Mouse (Mus musculus) stomach, embryonic 14.5 days (tissue): ENCODE results near the gene Cnpy3. TPM values are rescaled to one million over a fixed set of nuclear protein-coding genes. Genes with fewer than 3 reads are reported as not detected.

ENCODE experiments used
- ATAC-seq: fragments of 200-750 bp; cut with Nextera tagmentation; 2 replicates; pipeline ENCODE4 v1.8.0; 2017; ENCODE audit warnings: low read depth, moderate TSS enrichment; ENCODE audit not compliant: insufficient number of reproducible peaks, insufficient read depth, low FRiP score
- H3K27ac ChIP-seq: fragments of 300-500 bp; sonication (generic); 2 replicates; pipeline ENCODE4 v1.5.1; 2014; ENCODE audit warnings: mild to moderate bottlenecking, low read length, moderate library complexity, mixed read lengths
- H3K27me3 ChIP-seq: fragments of 300-500 bp; sonication (generic); 2 replicates; pipeline ENCODE4 v1.6.1; 2014; ENCODE audit warnings: low read length, control low read depth, mixed read lengths; ENCODE audit not compliant: control insufficient read depth, insufficient read depth
- H3K36me3 ChIP-seq: fragments of 300-500 bp; sonication (generic); 2 replicates; pipeline ENCODE4 v1.6.1; 2014; ENCODE audit warnings: mild to moderate bottlenecking, control low read depth, low read length, moderate library complexity, mixed read lengths; ENCODE audit not compliant: control insufficient read depth, insufficient read depth
- H3K4me1 ChIP-seq: fragments of 300-500 bp; sonication (generic); 2 replicates; pipeline ENCODE4 v1.6.1; 2014; ENCODE audit warnings: low read length, control low read depth, mixed read lengths; ENCODE audit not compliant: control insufficient read depth, insufficient read depth
- H3K4me2 ChIP-seq: fragments of 300-500 bp; sonication (generic); replicated peaks from 2 replicates; pipeline ENCODE4 v1.6.1; 2014; ENCODE audit warnings: low read depth, low read length, control low read depth
- H3K4me3 ChIP-seq: fragments of 300-500 bp; sonication (generic); 2 replicates; pipeline ENCODE4 v1.5.1; 2014; ENCODE audit warnings: low read depth, low read length, control low read depth
- H3K9ac ChIP-seq: fragments of 300-500 bp; sonication (generic); replicated peaks from 2 replicates; pipeline ENCODE4 v1.6.1; 2014; ENCODE audit warnings: low read depth, mild to moderate bottlenecking, control low read depth, low read length, moderate library complexity, mixed read lengths
- H3K9me3 ChIP-seq: fragments of 300-500 bp; sonication (generic); 2 replicates; pipeline ENCODE4 v1.6.1; 2016; ENCODE audit warnings: low read depth, low read length, control low read depth; ENCODE audit not compliant: control insufficient read depth
- WGBS: fragments of 180-500 bp; shearing (Covaris S2); extraction: QIAGEN DNeasy Blood & Tissue Kit; methylation state at CpG from one replicate; pipeline ENCODE4 v1.1.7; 2014; 5-methylcytosine and 5-hydroxymethylcytosine counted together
- polyA plus RNA-seq: library from polyadenylated mRNA; unstranded; fragments of >200 nt; fragmentation: Nextera tagmentation; extraction: Ambion mirVana; gene quantifications from 2 replicates; pipeline ENCODE4 v1.2.1, GENCODE M21; 2014

Gene Cnpy3
- polyA plus RNA-seq, 1 experiment from 2014 or later, result 68.4 TPM

DNA sequence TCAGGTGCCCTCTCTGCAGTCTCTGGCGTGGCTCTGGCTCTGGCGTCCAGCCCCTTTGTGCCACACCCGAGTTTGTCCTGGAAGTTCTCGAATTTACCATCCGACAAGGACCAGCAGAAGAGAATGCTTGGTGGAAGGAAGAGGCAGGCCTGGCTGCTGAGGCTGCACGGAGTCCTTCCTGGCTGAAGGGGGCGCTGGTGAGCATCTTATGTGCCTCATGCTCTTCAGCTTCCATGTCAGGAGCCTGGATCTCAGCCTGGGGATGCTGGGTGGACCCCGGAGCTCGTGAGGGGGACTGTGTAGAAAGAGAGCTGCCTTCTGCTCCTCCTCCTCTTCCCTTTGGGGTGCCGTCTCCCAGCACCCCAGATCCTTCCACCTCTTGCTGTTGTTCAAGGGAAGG, 15.9 kb downstream of the Cnpy3 start:
- Histone ChIP-seq H3K27me3 (no peaks in the 10 kb centered on the region), H3K4me3 (no peak overlapping the region)
- whole genome bisulfite sequencing, result 53% methylated on average over 10 of the region's 10 CpGs

GRCm38 (mm10) chr17:46735287-46735686, 16.7 kb downstream of the Cnpy3 start:
- Histone ChIP-seq H3K9me3 (no peaks in the 10 kb centered on the region), H3K4me1 (no peaks in the 10 kb centered on the region), H3K27me3 (no peaks in the 10 kb centered on the region), H3K4me3 (no peak overlapping the region), H3K27ac (no peak overlapping the region), H3K36me3 (peaks cover 7% of the 10 kb centered on the region; the same call in 1 of the 2 replicates), H3K4me2 (no peak overlapping the region), H3K9ac (no peak overlapping the region)
- no peak for ATAC-seq
- 81% methylated on average over 7 of the region's 7 CpGs for WGBS

More for the DNA sequence above, 15.9 kb downstream of the Cnpy3 start:
- no peak overlapping the region for H3K9ac ChIP-seq
- no peak overlapping the region for H3K4me2 ChIP-seq
- H3K9me3 ChIP-seq, result no peaks in the 10 kb centered on the region
- H3K4me1 ChIP-seq, result no peaks in the 10 kb centered on the region
- H3K27ac ChIP-seq, result no peak overlapping the region
- no peak for ATAC-seq
- H3K36me3 ChIP-seq, result peaks cover 7% of the 10 kb centered on the region

GRCm38 (mm10) chr17:46734055-46734454, 18.0 kb downstream of the Cnpy3 start:
- Histone ChIP-seq H3K9me3 (no peaks in the 10 kb centered on the region), H3K27me3 (no peaks in the 10 kb centered on the region), H3K4me2 (no peak overlapping the region), H3K4me3 (no peak overlapping the region), H3K36me3 (peaks cover 7% of the 10 kb centered on the region; the same call in 1 of the 2 replicates), H3K9ac (no peak overlapping the region), H3K27ac (no peak overlapping the region), H3K4me1 (no peaks in the 10 kb centered on the region)
- ATAC-seq, result no peak
- 88% methylated on average over 3 of the region's 3 CpGs for WGBS

GRCm38 (mm10) chr17:46728904-46729318, 23.1 kb downstream of the Cnpy3 start, which contains the start of gene Gnmt:
Gene Gnmt (minus strand): TSS chr17:46729168.
- H3K36me3 ChIP-seq, result no peaks in the 10 kb centered on the region; the same call in 1 of the 2 replicates
- 0 out of 2 replicates have a peak within 1 kb of the TSS, but pooled peaks have one; percentile 1 for H3K4me3 ChIP-seq
- H3K9ac ChIP-seq, result no peak within 1 kb of the TSS
- no peak within 1 kb of the TSS for H3K27ac ChIP-seq
- 0 out of 2 replicates have a peak, but pooled peaks cover 4% of the 10 kb centered on the region for H3K27me3 ChIP-seq
- peak within 1 kb of the TSS; percentile 24; the same call in 1 of the 2 replicates for H3K4me2 ChIP-seq
- no peaks in the 10 kb centered on the region for H3K9me3 ChIP-seq
- peak; percentile 50; the same call in 1 of the 2 replicates for ATAC-seq
- no peaks in the 10 kb centered on the region for H3K4me1 ChIP-seq
- WGBS, result 13% methylated on average over 24 of the region's 24 CpGs

DNA sequence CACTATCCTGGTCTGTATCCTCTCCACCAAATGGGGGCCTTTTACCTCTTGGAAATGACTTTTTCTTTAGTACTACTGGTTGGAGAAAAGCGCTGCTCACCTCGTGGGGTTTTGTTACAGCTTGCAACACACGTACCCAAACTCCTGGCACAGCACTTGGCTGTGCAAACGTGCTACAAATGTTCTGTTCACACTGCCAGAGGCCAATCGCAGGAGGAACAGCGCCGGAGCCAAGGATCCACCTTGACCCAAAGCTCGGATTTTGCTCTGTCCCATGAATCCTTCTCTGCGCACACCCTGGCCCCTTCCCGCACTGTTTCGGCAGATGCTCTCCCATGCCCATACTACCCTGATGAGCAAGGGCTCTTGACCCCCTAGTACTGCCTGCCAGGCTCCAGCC, 23.5 kb downstream of the Cnpy3 start:
- ATAC-seq, result 0 out of 2 replicates have a peak, but pooled peaks have one; percentile 2
- peak overlapping the region; percentile 24; the same call in 1 of the 2 replicates for H3K4me2 ChIP-seq
- no peaks in the 10 kb centered on the region for H3K4me1 ChIP-seq
- 43% methylated on average over 11 of the region's 11 CpGs for WGBS
- H3K4me3 ChIP-seq, result 0 out of 2 replicates have a peak overlapping the region, but pooled peaks have one; percentile 1
- H3K9me3 ChIP-seq, result no peaks in the 10 kb centered on the region
- H3K36me3 ChIP-seq, result peaks cover 4% of the 10 kb centered on the region; the same call in 1 of the 2 replicates
- H3K27me3 ChIP-seq, result 0 out of 2 replicates have a peak, but pooled peaks cover 4% of the 10 kb centered on the region
- H3K9ac ChIP-seq, result no peak overlapping the region
- H3K27ac ChIP-seq, result no peak overlapping the region

DNA sequence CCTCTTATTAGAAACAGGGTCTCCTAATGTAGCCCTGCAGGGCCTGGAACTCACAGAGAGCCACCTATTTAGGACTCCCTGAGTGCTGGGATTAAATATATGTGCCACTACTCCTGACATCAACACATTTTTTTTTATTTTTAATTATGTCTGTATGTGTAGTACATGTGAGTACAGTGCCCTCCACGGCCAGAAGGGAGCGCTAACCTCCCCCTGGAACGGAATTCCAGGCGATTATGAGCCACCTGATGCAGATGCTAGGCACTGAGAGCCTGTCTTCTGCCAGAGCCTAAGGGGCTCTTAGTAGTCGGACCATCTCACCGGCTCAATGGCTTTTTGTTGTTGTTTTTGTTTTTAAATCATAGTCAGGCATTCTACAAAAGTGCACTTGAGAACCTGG, 24.0 kb downstream of the Cnpy3 start:
- H3K4me1 ChIP-seq, result no peaks in the 10 kb centered on the region
- WGBS, result 46% methylated on average over 6 of the region's 6 CpGs
- no peak for ATAC-seq
- H3K4me2 ChIP-seq, result no peak overlapping the region
- H3K9ac ChIP-seq, result no peak overlapping the region
- 0 out of 2 replicates have a peak, but pooled peaks cover 4% of the 10 kb centered on the region for H3K27me3 ChIP-seq
- peaks cover 7% of the 10 kb centered on the region; the same call in 1 of the 2 replicates for H3K36me3 ChIP-seq
- H3K9me3 ChIP-seq, result no peaks in the 10 kb centered on the region
- H3K4me3 ChIP-seq, result no peak overlapping the region
- no peak overlapping the region for H3K27ac ChIP-seq

DNA sequence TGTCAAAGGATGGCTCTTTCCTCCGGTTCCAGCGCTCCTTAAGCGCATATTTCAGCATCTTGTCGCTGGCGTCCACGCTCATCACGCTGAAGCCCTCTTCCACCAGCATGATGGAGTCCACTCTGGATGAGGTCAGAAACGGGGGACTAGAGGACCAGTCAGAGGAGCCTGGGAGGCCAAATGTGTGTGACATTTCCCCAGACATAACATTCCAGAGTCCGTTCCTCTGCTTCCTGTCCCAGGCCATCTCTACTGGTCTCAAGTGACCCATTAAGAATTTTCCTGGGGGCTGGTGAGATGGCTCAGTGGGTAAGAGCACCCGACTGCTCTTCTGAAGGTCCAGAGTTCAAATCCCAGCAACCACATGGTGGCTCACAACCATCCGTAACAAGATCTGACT, 24.7 kb downstream of the Cnpy3 start:
- Histone ChIP-seq H3K36me3 (peaks cover 7% of the 10 kb centered on the region; the same call in 1 of the 2 replicates), H3K4me1 (no peaks in the 10 kb centered on the region), H3K27me3 (0 out of 2 replicates have a peak, but pooled peaks cover 4% of the 10 kb centered on the region), H3K27ac (no peak overlapping the region), H3K4me3 (no peak overlapping the region), H3K4me2 (no peak overlapping the region), H3K9ac (no peak overlapping the region), H3K9me3 (no peaks in the 10 kb centered on the region)
- ATAC-seq, result no peak
- WGBS, result 87% methylated on average over 11 of the region's 11 CpGs

DNA sequence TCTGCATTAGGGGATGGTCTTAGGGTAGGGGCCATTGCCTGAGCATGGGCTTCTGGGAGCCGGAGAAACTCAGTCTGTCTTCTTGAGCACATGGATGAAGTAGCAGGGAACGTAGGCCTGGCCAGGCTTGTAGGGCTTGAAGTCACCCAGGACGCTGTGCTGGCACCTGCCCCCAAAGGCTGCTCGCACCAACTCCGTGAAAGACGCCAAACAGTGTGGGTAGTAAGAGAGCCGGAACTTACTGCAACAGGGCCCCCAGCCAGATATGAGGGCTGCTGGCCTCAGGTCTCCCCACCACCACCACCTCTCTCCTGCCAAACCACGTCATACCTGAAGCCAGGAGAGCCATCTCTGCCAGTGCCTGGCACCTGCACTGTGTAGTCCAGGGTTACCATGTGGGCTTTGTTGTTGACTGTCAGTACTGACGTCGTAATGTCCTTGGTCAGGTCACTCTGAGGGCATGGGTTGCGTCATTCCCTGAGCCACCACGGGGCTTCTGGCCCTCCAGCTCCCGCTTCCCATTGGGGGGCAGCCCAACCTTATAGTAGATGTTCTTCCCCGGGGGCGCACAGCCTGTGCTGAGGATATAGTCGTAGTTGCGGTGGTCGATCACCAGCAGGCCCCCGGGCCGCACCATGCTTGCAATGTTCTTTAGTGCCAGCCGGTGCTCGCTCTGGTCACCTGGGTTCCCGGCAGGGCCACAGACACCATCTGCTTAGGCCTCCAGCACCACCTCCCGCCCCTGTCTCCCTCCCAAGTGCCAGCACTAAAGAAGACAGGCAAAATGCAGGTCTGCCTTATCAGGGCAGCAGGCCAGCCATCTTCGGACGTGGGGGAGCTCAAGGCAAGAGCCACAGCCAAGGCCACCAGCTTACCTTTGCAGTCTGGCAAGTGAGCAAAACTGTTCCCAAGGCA, 26.0 kb downstream of the Cnpy3 start:
- 0 out of 2 replicates have a peak, but pooled peaks cover 4% of the 10 kb centered on the region for H3K27me3 ChIP-seq
- WGBS, result 94% methylated on average over 26 of the region's 26 CpGs
- no peak overlapping the region for H3K27ac ChIP-seq
- H3K36me3 ChIP-seq, result peaks cover 10% of the 10 kb centered on the region; the same call in 1 of the 2 replicates
- no peak for ATAC-seq
- H3K9me3 ChIP-seq, result no peaks in the 10 kb centered on the region
- no peaks in the 10 kb centered on the region for H3K4me1 ChIP-seq
- H3K9ac ChIP-seq, result no peak overlapping the region
- no peak overlapping the region for H3K4me2 ChIP-seq
- H3K4me3 ChIP-seq, result no peak overlapping the region
